26 mouse cellular contexts compared by ENCODE assay signal in genomic region chr8:10758151-10758550, GRCm38 (mm10).
"Had no signal": no experiment of that assay in that cellular context is flagged by ENCODE, and none has a peak within 500 bp of the region (broad histone marks: within the 10 kb centered on the region; RNA-seq: fewer than 3 reads in every experiment).

No protein-coding gene starts in this region.

- H3K9me3 ChIP-seq: heart, embryonic 13.5 days; heart, embryonic 15.5 days; kidney, embryonic 15.5 days; limb, embryonic 12.5 days; liver, embryonic 13.5 days; liver, embryonic 15.5 days had no signal

- H3K4me2 ChIP-seq: heart, embryonic 11.5 days; heart, embryonic 13.5 days; heart, embryonic 15.5 days; hindbrain, embryonic 14.5 days; kidney, embryonic 15.5 days; limb, embryonic 12.5 days; liver, embryonic 11.5 days; liver, embryonic 13.5 days; liver, embryonic 15.5 days had no signal

- H3K4me3 ChIP-seq: gastrocnemius, adult 2 months; heart, adult 2 months; heart, embryonic 13.5 days; heart, embryonic 15.5 days; kidney, embryonic 15.5 days; limb, embryonic 12.5 days; liver, embryonic 13.5 days; liver, embryonic 15.5 days had no signal

- DNase-seq: gastrocnemius, adult 2 months; gastrocnemius, postnatal 10 days; gastrocnemius, postnatal 25 days; heart, adult 2 months; heart, postnatal 4 days; kidney, adult 11 months; kidney, adult 2 months; kidney, adult 9 months; kidney, postnatal 14 days; kidney, postnatal 36 days; layer of hippocampus, adult 9-11 months; layer of hippocampus, postnatal 36 days; left cerebral cortex, postnatal 4 days; liver; liver, embryonic 13.5 days had no signal

- H3K36me3 ChIP-seq: heart, embryonic 13.5 days; heart, embryonic 15.5 days; kidney, embryonic 15.5 days; limb, embryonic 12.5 days; liver, embryonic 13.5 days; liver, embryonic 15.5 days had no signal

- H3K4me1 ChIP-seq: liver, embryonic 15.5 days had no signal

- H3K27me3 ChIP-seq: heart, embryonic 13.5 days; heart, embryonic 15.5 days; limb, embryonic 12.5 days; liver, embryonic 13.5 days; liver, embryonic 15.5 days had no signal

- H3K9ac ChIP-seq: heart, embryonic 13.5 days; heart, embryonic 15.5 days; hindbrain, embryonic 14.5 days; kidney, embryonic 15.5 days; limb, embryonic 12.5 days; liver, embryonic 13.5 days; liver, embryonic 15.5 days had no signal

- ATAC-seq: hindbrain, embryonic 16.5 days; intestine, embryonic 16.5 days had no signal

- H3K27ac ChIP-seq: gastrocnemius, adult 2 months; heart, adult 2 months; heart, embryonic 13.5 days; heart, embryonic 15.5 days; hindbrain, embryonic 14.5 days; kidney, embryonic 15.5 days; kidney, postnatal 0 days; limb, embryonic 12.5 days; liver, embryonic 13.5 days; liver, embryonic 15.5 days had no signal
